Mouse (Mus musculus) spleen, embryonic (tissue): ENCODE results near the gene Nisch.

ENCODE experiments used
- CTCF ChIA-PET: fragments of 350-600 bp; sonication (Branson Sonifier 250); formaldehyde crosslinking; loops from one replicate; lab custom pipeline; 2022; lab: Charles Lee

Nisch gene

GRCm38 (mm10) chr14:31131272-31131821, 85.4 kb downstream of the Nisch start:
- CTCF ChIA-PET = interaction anchor here (0.6 kb wide), 1 partner anchor 68 kb away, joined by 3 read pairs; no protein-coding TSS in a partner anchor

- CTCF ChIA-PET = interaction anchor here (0.7 kb wide), 1 partner anchor 557 kb away, joined by 8 read pairs; no protein-coding TSS in a partner anchor
Measured at GRCm38 (mm10) chr14:31130236-31131220, 86.2 kb downstream of the Nisch start, which contains the start of gene Nt5dc2. TSS of gene Nt5dc2 (plus strand) at chr14:31131053.

- CTCF ChIA-PET = interaction anchor here (0.7 kb wide), 1 partner anchor 558 kb away, joined by 8 read pairs; no protein-coding TSS in a partner anchor
Measured at GRCm38 (mm10) chr14:31129326-31130235, 87.2 kb downstream of the Nisch start.

- CTCF ChIA-PET = no interaction called here
Measured at GRCm38 (mm10) chr14:31128826-31129219, 87.9 kb downstream of the Nisch start, which contains the start of gene Smim4. TSS of gene Smim4 (minus strand) at chr14:31128956.

- CTCF ChIA-PET = no interaction called here
Measured at GRCm38 (mm10) chr14:31128101-31128825, 88.5 kb downstream of the Nisch start.

GRCm38 (mm10) chr14:31126826-31127225, 89.9 kb downstream of the Nisch start:
- CTCF ChIA-PET = interaction anchor here (0.6 to 0.8 kb wide), 2 partner anchors 9 to 466 kb away, joined by 3 read pairs; no protein-coding TSS in a partner anchor

GRCm38 (mm10) chr14:31125106-31126075, 91.4 kb downstream of the Nisch start:
- CTCF ChIA-PET = no interaction called here
